Mouse (Mus musculus): ENCODE measurements around the gene Muc1. TPM values are rescaled to one million over a fixed set of nuclear protein-coding genes. Genes with fewer than 3 reads are reported as not detected.
A peak's percentile ranks its signal among the peaks of the same experiment; 100 is the strongest.

Gene Muc1
- polyA plus RNA-seq (2015; fragmentation: Nextera tagmentation; extraction: Ambion mirVana): 1.6 and 7.0 TPM in 2 replicates

DNA sequence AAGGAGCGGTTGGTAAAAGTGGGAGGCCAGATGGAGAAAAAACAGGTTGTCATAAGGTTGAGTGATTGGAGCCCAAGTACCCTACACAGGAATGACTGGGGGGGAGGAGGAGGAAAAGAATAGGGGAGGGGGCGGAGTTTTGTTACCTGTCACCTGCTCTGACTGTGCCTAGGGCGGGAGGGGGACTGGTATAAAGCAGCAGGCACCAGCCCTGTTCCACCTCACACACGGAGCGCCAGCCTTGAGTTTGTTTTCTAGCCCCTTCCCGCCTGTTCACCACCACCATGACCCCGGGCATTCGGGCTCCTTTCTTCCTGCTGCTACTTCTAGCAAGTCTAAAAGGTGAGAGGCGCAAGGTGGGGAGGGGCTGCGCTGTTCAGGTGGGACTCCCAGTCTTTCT is at the start of gene Muc1:
Muc1 (plus strand) TSS at position 222 of the 400 bp plus-strand sequence.
- WGBS: 36% methylated on average over 10 of the region's 10 CpGs
- peak within 1 kb of the TSS; percentile 56 for H3K27ac ChIP-seq
- no peaks in the 10 kb centered on the region for H3K36me3 ChIP-seq
- H3K4me2 ChIP-seq: peak within 1 kb of the TSS; percentile 66
- H3K9ac ChIP-seq: peak within 1 kb of the TSS; percentile 56; the same call in 1 of the 2 replicates
- peaks cover 32% of the 10 kb centered on the region for H3K27me3 ChIP-seq
- peak within 1 kb of the TSS; percentile 55 for H3K4me3 ChIP-seq
- peaks cover 29% of the 10 kb centered on the region for H3K4me1 ChIP-seq (replicated peaks)
- no peak for ATAC-seq (replicated peaks; ENCODE audit: insufficient number of reproducible peaks, insufficient read depth, low FRiP score, low read depth)
- H3K9me3 ChIP-seq (replicated peaks): no peaks in the 10 kb centered on the region

DNA sequence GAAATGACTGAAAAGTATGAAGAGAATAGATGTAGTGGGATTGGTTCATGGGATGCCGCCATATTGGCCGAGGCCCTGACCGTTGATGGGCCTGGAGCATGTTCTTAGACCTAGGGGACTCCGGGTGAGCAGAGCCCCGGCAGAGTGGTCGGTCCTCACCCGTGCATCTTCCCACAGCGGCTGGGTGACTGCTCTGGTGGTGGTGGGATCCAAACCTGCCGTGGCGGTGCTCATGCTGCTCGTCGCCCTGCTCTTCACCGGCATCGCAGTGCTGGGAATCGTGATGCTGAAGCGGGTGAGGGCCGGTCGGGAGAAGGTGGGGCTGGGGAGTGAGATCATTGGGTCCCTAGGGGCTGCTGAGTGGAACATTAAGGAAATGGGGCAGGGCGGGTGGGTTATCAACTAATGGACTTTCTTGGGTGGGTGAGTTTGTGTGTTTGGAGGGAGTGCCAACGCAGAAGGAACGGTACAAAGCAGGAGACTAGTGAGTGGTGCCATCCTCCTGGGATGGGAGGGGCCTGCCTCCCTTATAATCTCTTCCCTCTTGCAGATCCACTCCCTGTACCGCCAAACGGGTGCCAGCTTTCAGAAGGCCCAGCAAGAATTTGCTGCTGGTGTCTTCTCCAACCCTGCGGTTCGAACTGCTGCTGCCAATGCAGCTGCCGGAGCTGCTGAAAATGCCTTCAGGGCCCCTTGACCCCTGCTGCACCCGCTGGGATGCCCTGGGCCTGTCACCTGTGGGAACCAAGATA is 46.9 kb upstream of the Muc1 start:
- no peak overlapping the region for H3K4me2 ChIP-seq
- H3K27ac ChIP-seq: no peak overlapping the region
- WGBS: 91% methylated on average over 27 of the region's 27 CpGs
- no peaks in the 10 kb centered on the region for H3K9me3 ChIP-seq (replicated peaks)
- no peak overlapping the region for H3K9ac ChIP-seq
- H3K27me3 ChIP-seq: no peaks in the 10 kb centered on the region
- no peak for ATAC-seq (replicated peaks; ENCODE audit: insufficient number of reproducible peaks, insufficient read depth, low FRiP score, low read depth)
- no peak overlapping the region for H3K4me3 ChIP-seq
- peaks cover 30% of the 10 kb centered on the region for H3K4me1 ChIP-seq (replicated peaks)
- H3K36me3 ChIP-seq: peaks cover 30% of the 10 kb centered on the region

- H3K4me3 ChIP-seq: peak overlapping the region; percentile 81
- no peaks in the 10 kb centered on the region for H3K9me3 ChIP-seq (replicated peaks)
- no peaks in the 10 kb centered on the region; the same call in 1 of the 2 replicates for H3K27me3 ChIP-seq
- H3K9ac ChIP-seq: peak overlapping the region; percentile 72; the same call in 1 of the 2 replicates
- no peak for ATAC-seq (replicated peaks; ENCODE audit: insufficient number of reproducible peaks, insufficient read depth, low FRiP score, low read depth)
- H3K36me3 ChIP-seq: peaks cover 30% of the 10 kb centered on the region
- 46% methylated on average over 7 of the region's 7 CpGs for WGBS
- H3K4me1 ChIP-seq (replicated peaks): peaks cover 32% of the 10 kb centered on the region
- H3K4me2 ChIP-seq: peak overlapping the region; percentile 91
- peak overlapping the region; percentile 86; the same call in 1 of the 2 replicates for H3K27ac ChIP-seq
Observed at GRCm38 (mm10) chr3:89182531-89183057, 46.3 kb upstream of the Muc1 start.

DNA sequence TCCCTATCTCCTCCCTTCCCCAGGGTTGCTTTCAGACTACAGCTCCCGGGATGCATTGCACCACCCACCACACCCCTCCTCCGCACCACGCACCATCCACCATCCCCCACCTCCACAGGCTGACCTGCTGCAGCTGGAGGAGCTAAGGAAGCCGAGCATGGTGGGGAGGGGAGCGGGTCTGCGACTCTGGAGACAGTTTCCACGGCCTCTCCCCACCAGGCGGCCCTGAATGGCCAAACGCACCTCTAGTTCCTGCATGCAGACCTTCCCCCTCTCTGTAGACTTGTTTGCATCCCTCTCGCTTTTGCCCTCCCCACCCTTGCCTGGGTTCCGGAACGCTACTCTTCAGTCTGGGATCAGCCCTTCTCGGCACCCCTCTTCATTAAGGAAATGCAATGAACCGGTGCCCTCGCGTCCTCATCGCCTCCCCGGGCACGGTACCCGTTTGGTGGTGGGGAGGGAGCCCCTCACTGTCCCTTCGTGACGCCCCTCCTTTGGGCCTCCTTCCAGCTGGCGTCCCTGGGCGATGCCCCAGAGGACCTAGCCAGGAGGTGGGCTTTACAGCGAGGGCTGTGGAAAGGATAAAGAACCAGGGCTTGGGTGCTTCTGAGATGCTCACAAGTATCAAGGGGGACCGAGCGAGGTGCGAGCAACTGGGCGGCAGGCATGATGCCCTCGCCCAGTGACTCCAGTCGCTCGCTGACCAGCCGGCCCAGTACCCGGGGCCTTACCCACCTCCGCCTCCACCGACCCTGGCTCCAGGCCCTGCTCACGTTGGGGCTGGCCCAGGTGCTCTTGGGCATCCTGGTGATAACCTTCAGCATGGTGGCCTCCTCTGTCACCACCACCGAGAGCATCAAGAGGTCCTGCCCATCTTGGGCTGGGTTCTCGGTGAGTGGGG is 45.5 kb upstream of the Muc1 start, which contains the start of gene Fam189b:
Fam189b (plus strand) TSS at position 86 of the 901 bp plus-strand sequence.
- H3K9ac ChIP-seq: peak within 1 kb of the TSS; percentile 72
- H3K9me3 ChIP-seq (replicated peaks): no peaks in the 10 kb centered on the region
- peak within 1 kb of the TSS; percentile 81 for H3K4me3 ChIP-seq
- peak within 1 kb of the TSS; percentile 86 for H3K27ac ChIP-seq
- peaks cover 30% of the 10 kb centered on the region for H3K36me3 ChIP-seq
- peak within 1 kb of the TSS; percentile 91 for H3K4me2 ChIP-seq
- 5% methylated on average over 39 of the region's 39 CpGs for WGBS
- H3K27me3 ChIP-seq: no peaks in the 10 kb centered on the region; the same call in 1 of the 2 replicates
- peaks cover 26% of the 10 kb centered on the region for H3K4me1 ChIP-seq (replicated peaks)
- peak; percentile 91 for ATAC-seq (replicated peaks; ENCODE audit: insufficient number of reproducible peaks, insufficient read depth, low FRiP score, low read depth)

- no peak overlapping the region for H3K27ac ChIP-seq
- peak overlapping the region; percentile 81 for H3K4me3 ChIP-seq
- H3K36me3 ChIP-seq: peaks cover 30% of the 10 kb centered on the region
- ATAC-seq (replicated peaks; ENCODE audit: insufficient number of reproducible peaks, insufficient read depth, low FRiP score, low read depth): no peak
- WGBS: 74% methylated on average over 6 of the region's 6 CpGs
- peak overlapping the region; percentile 72 for H3K9ac ChIP-seq
- no peaks in the 10 kb centered on the region for H3K9me3 ChIP-seq (replicated peaks)
- H3K27me3 ChIP-seq: no peaks in the 10 kb centered on the region; the same call in 1 of the 2 replicates
- H3K4me2 ChIP-seq: peak overlapping the region; percentile 91
- peaks cover 21% of the 10 kb centered on the region for H3K4me1 ChIP-seq (replicated peaks)
Observed at GRCm38 (mm10) chr3:89183959-89184315, 44.9 kb upstream of the Muc1 start.

- Histone ChIP-seq H3K4me2 (no peak overlapping the region), H3K36me3 (peaks cover 2% of the 10 kb centered on the region; the same call in 1 of the 2 replicates), H3K9me3 (replicated peaks) (no peaks in the 10 kb centered on the region), H3K9ac (no peak overlapping the region), H3K4me1 (replicated peaks) (peaks cover 21% of the 10 kb centered on the region), H3K27me3 (no peaks in the 10 kb centered on the region; the same call in 1 of the 2 replicates), H3K27ac (no peak overlapping the region; the same call in 1 of the 2 replicates), H3K4me3 (no peak overlapping the region)
- no peak for ATAC-seq (replicated peaks; ENCODE audit: insufficient number of reproducible peaks, insufficient read depth, low FRiP score, low read depth)
- 47% methylated on average over 23 of the region's 23 CpGs for WGBS
Observed at GRCm38 (mm10) chr3:89187197-89187596, 41.7 kb upstream of the Muc1 start.

DNA sequence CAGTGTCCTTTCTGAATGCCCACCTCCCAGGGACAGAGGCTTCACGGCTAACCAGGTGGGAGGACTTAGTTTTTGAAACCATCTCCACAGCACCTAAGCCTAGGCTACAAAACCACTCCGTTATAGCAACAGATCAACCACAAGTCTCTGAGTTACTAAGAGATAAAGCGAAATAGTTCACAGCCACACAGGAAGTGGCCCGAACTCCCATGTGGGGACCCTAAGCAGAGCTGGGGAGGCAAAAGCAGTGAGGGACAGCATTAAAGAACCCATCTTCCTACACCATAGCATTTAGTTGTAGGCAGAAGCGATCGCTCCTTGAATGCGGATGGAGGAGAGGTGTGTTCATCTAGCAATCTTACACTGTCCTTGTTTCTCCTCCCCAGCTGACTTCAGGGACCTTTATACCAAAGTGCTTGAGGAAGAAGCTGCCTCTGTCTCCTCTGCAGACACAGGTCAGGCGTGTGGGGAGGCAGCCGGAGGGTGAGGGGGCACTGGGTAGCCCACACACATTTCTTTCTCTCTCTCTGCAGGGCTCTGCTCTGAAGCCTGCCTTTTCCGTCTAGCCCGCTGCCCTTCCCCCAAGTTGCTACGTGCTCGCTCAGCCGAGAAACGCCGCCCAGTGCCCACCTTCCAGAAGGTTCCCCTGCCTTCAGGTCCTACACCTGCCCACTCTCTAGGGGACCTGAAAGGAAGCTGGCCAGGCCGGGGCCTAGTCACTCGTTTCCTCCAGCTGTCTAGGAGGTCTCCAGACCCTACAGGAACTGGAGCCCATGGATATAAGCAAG is 41.0 kb upstream of the Muc1 start:
- H3K27me3 ChIP-seq: no peaks in the 10 kb centered on the region; the same call in 1 of the 2 replicates
- H3K36me3 ChIP-seq: no peaks in the 10 kb centered on the region
- no peak for ATAC-seq (replicated peaks; ENCODE audit: insufficient number of reproducible peaks, insufficient read depth, low FRiP score, low read depth)
- no peak overlapping the region for H3K9ac ChIP-seq
- no peak overlapping the region for H3K4me3 ChIP-seq
- H3K9me3 ChIP-seq (replicated peaks): no peaks in the 10 kb centered on the region
- WGBS: 79% methylated on average over 18 of the region's 18 CpGs
- H3K4me2 ChIP-seq: 0 out of 2 replicates have a peak overlapping the region, but pooled peaks have one; percentile 3
- peak overlapping the region; percentile 2; the same call in 1 of the 2 replicates for H3K27ac ChIP-seq
- peaks cover 18% of the 10 kb centered on the region for H3K4me1 ChIP-seq (replicated peaks)

GRCm38 (mm10) chr3:89188478-89188875 is 40.4 kb upstream of the Muc1 start:
- H3K4me2 ChIP-seq: no peak overlapping the region
- no peak overlapping the region for H3K27ac ChIP-seq
- no peaks in the 10 kb centered on the region for H3K9me3 ChIP-seq (replicated peaks)
- H3K4me1 ChIP-seq (replicated peaks): peaks cover 15% of the 10 kb centered on the region
- H3K9ac ChIP-seq: no peak overlapping the region
- H3K36me3 ChIP-seq: no peaks in the 10 kb centered on the region
- no peak overlapping the region for H3K4me3 ChIP-seq
- WGBS: 66% methylated on average over 12 of the region's 12 CpGs
- no peak for ATAC-seq (replicated peaks; ENCODE audit: insufficient number of reproducible peaks, insufficient read depth, low FRiP score, low read depth)
- H3K27me3 ChIP-seq: no peaks in the 10 kb centered on the region; the same call in 1 of the 2 replicates

- Histone ChIP-seq H3K4me1 (replicated peaks) (peaks cover 4% of the 10 kb centered on the region), H3K9me3 (replicated peaks) (no peaks in the 10 kb centered on the region), H3K27ac (no peak overlapping the region), H3K9ac (no peak overlapping the region), H3K4me2 (no peak overlapping the region), H3K36me3 (no peaks in the 10 kb centered on the region), H3K4me3 (no peak overlapping the region), H3K27me3 (no peaks in the 10 kb centered on the region; the same call in 1 of the 2 replicates)
- no peak for ATAC-seq (replicated peaks; ENCODE audit: insufficient number of reproducible peaks, insufficient read depth, low FRiP score, low read depth)
- WGBS: 68% methylated on average over 8 of the region's 8 CpGs
Observed at GRCm38 (mm10) chr3:89190436-89190835, 38.4 kb upstream of the Muc1 start.

DNA sequence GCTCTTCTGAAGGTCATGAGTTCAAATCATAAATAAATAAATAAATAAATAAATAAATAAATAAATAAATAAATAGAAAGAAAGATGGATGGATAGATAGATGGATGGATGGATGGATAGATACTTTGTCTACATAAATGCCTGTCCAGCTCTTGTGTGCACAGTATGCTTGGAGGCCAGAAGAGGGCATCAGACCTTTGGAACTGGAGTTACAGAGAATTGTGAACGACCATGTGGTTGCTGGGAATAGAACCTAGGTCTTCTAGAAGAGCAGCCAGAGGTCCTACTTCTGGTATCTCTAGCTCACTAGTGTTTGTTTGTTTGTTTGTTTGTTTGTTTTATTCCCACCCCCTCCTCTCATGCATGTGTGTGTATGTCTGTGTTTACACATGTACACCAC is 35.5 kb upstream of the Muc1 start:
- Histone ChIP-seq H3K4me1 (replicated peaks) (peaks cover 8% of the 10 kb centered on the region), H3K27me3 (no peaks in the 10 kb centered on the region), H3K9ac (no peak overlapping the region), H3K4me3 (no peak overlapping the region), H3K36me3 (no peaks in the 10 kb centered on the region), H3K9me3 (replicated peaks) (no peaks in the 10 kb centered on the region), H3K27ac (no peak overlapping the region), H3K4me2 (no peak overlapping the region)
- no peak for ATAC-seq (replicated peaks; ENCODE audit: insufficient number of reproducible peaks, insufficient read depth, low FRiP score, low read depth)
- WGBS: 86% methylated on average over 1 of the region's 1 CpGs

Data from heart, embryonic 15.5 days (tissue).